Mouse (Mus musculus) heart, adult 8-10 months (tissue): ENCODE data around the gene Oxtr. TPM values are rescaled to one million over a fixed set of nuclear protein-coding genes. Genes with fewer than 3 reads are reported as not detected.

Experiments
- DNase-seq: peaks from one replicate; pipeline ENCODE4 v3.0.0; 2022; ENCODE audit warnings: low spot score
- total RNA-seq, 4 experiments: library from RNA; stranded (reverse); gene quantifications; 2 replicates each; pipeline ENCODE4 v1.2.4; 2022

The Oxtr gene
- total RNA-seq, 4 experiments from 2014 or later, result 0.22 to 0.34 (median 0.23) TPM

- no peak for DNase-seq
Measured at GRCm38 (mm10) chr6:112488821-112489180, 942 bp downstream of the Oxtr start.

GRCm38 (mm10) chr6:112487993-112488392 lies 1.8 kb downstream of the Oxtr start:
- no peak for DNase-seq

- peak; percentile 32 for DNase-seq
Measured at GRCm38 (mm10) chr6:112484316-112484715, 5.4 kb downstream of the Oxtr start.

- no peak for DNase-seq
Measured at GRCm38 (mm10) chr6:112479861-112480260, 9.9 kb downstream of the Oxtr start.

GRCm38 (mm10) chr6:112471644-112472043 lies 18.1 kb downstream of the Oxtr start:
- no peak for DNase-seq

GRCm38 (mm10) chr6:112466001-112466400 lies 23.7 kb downstream of the Oxtr start:
- no peak for DNase-seq

GRCm38 (mm10) chr6:112465441-112465840 lies 24.3 kb downstream of the Oxtr start:
- DNase-seq, result no peak

GRCm38 (mm10) chr6:112463331-112463730 lies 26.4 kb downstream of the Oxtr start:
- DNase-seq, result peak; percentile 19

- no peak for DNase-seq
Measured at GRCm38 (mm10) chr6:112461459-112461858, 28.3 kb downstream of the Oxtr start.

GRCm38 (mm10) chr6:112459341-112459749 lies 30.4 kb downstream of the Oxtr start, which contains the start of gene Cav3:
Gene Cav3, plus strand, starts transcription at chr6:112459505.
- DNase-seq, result peak; percentile 67

GRCm38 (mm10) chr6:112445675-112446074 lies 44.1 kb downstream of the Oxtr start:
- DNase-seq, result no peak

- no peak for DNase-seq
Measured at GRCm38 (mm10) chr6:112426018-112426732, 63.6 kb downstream of the Oxtr start.

- DNase-seq, result no peak
Measured at GRCm38 (mm10) chr6:112423746-112424501, 65.8 kb downstream of the Oxtr start.

Other genes starting within 250 kb of the Oxtr start
- 10 to 100 TPM; 32.8 to 38.7 (median 36.6) TPM for gene Lmcd1, start 216.2 kb downstream of the Oxtr start, total RNA-seq
- gene Ssu2, start 101.9 kb downstream of the Oxtr start, total RNA-seq, result 1 to 10 TPM in 3 of 4 experiments, under 1 TPM in 1; 0.94 to 1.7 (median 1.4) TPM
- 10 to 100 TPM; 68.1 to 83.6 (median 71.9) TPM for gene Cav3, start 30.4 kb downstream of the Oxtr start, total RNA-seq
- 1 to 10 TPM; 1.6 to 2.4 (median 1.8) TPM for gene Rad18, start 206.7 kb upstream of the Oxtr start, total RNA-seq